Mouse (Mus musculus): ENCODE results near the gene Gm4131. TPM values are rescaled to one million over a fixed set of nuclear protein-coding genes. Genes with fewer than 3 reads are reported as not detected.

The Gm4131 gene
- polyA plus RNA-seq, 1 experiment = not detected

GRCm38 (mm10) chr14:62530951-62531350, 35.8 kb downstream of the Gm4131 start:
- no peak for TF ChIP-seq CTCF (IDR thresholded peaks at IDR 0.05; ENCODE audit: extremely low read depth, insufficient read depth, low read length)
- no peak for TF ChIP-seq POLR2A (IDR thresholded peaks at IDR 0.05; ENCODE audit: extremely low read depth, insufficient read depth, low read length)
- no peak overlapping the region for H3K4me3 ChIP-seq (ENCODE audit: insufficient read depth, low read length)
- no peaks in the 10 kb centered on the region for H3K4me1 ChIP-seq (ENCODE audit: control insufficient read depth, insufficient read depth, low read length)
- no peak overlapping the region for H3K27ac ChIP-seq (ENCODE audit: insufficient read depth, low read length)

GRCm38 (mm10) chr14:62512845-62513244, 53.9 kb downstream of the Gm4131 start:
- Histone ChIP-seq H3K4me3 (ENCODE audit: insufficient read depth, low read length) (no peak overlapping the region), H3K4me1 (ENCODE audit: control insufficient read depth, insufficient read depth, low read length) (no peaks in the 10 kb centered on the region), H3K27ac (ENCODE audit: insufficient read depth, low read length) (no peak overlapping the region)
- TF ChIP-seq CTCF (IDR thresholded peaks at IDR 0.05; ENCODE audit: extremely low read depth, insufficient read depth, low read length) (no peak), POLR2A (IDR thresholded peaks at IDR 0.05; ENCODE audit: extremely low read depth, insufficient read depth, low read length) (no peak)

DNA sequence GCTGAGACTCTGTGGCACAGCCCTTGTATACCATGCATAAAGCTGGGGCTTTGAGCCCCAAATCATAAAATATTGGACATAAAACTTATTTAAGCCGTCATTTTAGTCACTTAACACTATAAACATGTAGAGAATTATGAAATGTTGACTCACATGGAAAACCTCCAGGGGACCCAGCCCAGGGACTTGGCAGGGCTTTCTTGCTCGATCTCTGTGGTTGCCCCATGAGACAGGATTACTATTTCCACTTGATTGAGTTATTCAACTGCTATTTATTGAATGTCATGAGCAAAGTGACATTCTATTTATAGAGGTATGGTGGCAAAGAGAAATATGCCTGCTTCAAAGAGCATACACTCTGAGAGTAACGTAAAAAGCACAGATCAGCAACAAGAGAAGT, 57.4 kb downstream of the Gm4131 start:
- Histone ChIP-seq H3K4me1 (ENCODE audit: control insufficient read depth, insufficient read depth, low read length) (no peaks in the 10 kb centered on the region), H3K27ac (ENCODE audit: insufficient read depth, low read length) (no peak overlapping the region), H3K4me3 (ENCODE audit: insufficient read depth, low read length) (no peak overlapping the region)
- no peak for TF ChIP-seq POLR2A (IDR thresholded peaks at IDR 0.05; ENCODE audit: extremely low read depth, insufficient read depth, low read length)
- TF ChIP-seq CTCF (IDR thresholded peaks at IDR 0.05; ENCODE audit: extremely low read depth, insufficient read depth, low read length) = no peak

DNA sequence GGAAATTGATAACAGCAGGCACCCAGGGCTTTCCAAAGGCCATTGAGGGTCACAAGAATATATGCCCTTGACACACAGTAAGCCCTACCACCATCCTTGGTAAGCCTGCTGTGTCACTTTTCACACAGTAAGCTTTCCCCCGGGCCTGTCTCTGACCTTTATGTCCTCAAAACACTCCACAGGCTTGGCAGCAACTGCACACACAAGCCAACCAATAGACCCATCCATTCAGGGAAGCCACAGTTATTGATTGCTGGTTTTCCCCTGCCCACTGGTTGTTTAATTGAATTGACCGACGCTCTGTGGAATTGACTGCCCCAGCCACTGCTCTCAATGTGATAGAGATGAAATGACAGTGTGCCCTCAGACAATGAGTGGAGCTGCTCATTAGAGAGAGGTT, 60.5 kb downstream of the Gm4131 start:
- TF ChIP-seq CTCF (IDR thresholded peaks at IDR 0.05; ENCODE audit: extremely low read depth, insufficient read depth, low read length) = no peak
- TF ChIP-seq POLR2A (IDR thresholded peaks at IDR 0.05; ENCODE audit: extremely low read depth, insufficient read depth, low read length) = no peak
- no peak overlapping the region for H3K4me3 ChIP-seq (ENCODE audit: insufficient read depth, low read length)
- H3K27ac ChIP-seq (ENCODE audit: insufficient read depth, low read length) = no peak overlapping the region
- H3K4me1 ChIP-seq (ENCODE audit: control insufficient read depth, insufficient read depth, low read length) = no peaks in the 10 kb centered on the region

DNA sequence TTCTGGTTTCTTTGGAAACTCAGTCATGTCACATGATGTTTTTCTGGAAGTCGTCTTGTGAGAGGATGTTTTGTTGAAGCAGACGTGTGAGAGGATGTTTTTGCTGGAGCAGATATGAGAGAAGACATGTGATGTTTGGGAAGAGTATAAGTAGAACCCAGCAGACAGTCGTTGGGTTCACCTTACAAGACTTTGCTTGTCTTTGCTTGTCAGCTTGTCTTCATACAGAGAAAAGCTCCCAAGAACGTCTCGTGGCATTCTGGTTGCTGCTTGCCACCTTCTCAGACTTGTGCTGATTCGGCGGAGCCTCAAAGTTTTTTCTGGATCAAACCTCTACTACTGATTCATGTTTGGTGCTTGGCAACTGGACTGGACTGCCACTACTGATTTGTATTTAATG, 69.3 kb downstream of the Gm4131 start:
- no peak for TF ChIP-seq CTCF (IDR thresholded peaks at IDR 0.05; ENCODE audit: extremely low read depth, insufficient read depth, low read length)
- no peak for TF ChIP-seq POLR2A (IDR thresholded peaks at IDR 0.05; ENCODE audit: extremely low read depth, insufficient read depth, low read length)
- peaks cover 1% of the 10 kb centered on the region; the same call in 1 of the 2 replicates for H3K4me1 ChIP-seq (ENCODE audit: control insufficient read depth, insufficient read depth, low read length)
- no peak overlapping the region for H3K27ac ChIP-seq (ENCODE audit: insufficient read depth, low read length)
- no peak overlapping the region for H3K4me3 ChIP-seq (ENCODE audit: insufficient read depth, low read length)

DNA sequence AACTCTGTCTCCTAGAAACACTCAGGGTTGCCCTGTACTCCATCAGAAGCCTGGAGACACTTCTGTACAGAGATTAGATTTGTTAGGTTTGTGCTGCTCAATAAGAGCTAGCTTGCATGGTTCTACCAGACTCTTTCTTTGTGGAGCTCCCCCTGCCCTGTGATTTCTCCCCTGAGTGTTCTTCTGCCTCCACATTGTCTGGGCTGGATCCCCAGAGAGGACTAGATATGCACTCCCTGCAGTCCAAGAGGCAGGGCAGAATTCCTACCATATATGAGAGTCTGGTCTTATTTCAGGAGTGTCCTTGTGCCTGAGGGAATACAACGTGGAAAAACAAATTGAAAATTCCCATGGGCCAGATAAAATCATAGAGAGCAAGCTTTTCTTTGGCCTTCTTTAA, 70.2 kb downstream of the Gm4131 start:
- Histone ChIP-seq H3K4me3 (ENCODE audit: insufficient read depth, low read length) (no peak overlapping the region), H3K27ac (ENCODE audit: insufficient read depth, low read length) (no peak overlapping the region), H3K4me1 (ENCODE audit: control insufficient read depth, insufficient read depth, low read length) (peaks cover 1% of the 10 kb centered on the region; the same call in 1 of the 2 replicates)
- TF ChIP-seq CTCF (IDR thresholded peaks at IDR 0.05; ENCODE audit: extremely low read depth, insufficient read depth, low read length) (no peak), POLR2A (IDR thresholded peaks at IDR 0.05; ENCODE audit: extremely low read depth, insufficient read depth, low read length) (no peak)

DNA sequence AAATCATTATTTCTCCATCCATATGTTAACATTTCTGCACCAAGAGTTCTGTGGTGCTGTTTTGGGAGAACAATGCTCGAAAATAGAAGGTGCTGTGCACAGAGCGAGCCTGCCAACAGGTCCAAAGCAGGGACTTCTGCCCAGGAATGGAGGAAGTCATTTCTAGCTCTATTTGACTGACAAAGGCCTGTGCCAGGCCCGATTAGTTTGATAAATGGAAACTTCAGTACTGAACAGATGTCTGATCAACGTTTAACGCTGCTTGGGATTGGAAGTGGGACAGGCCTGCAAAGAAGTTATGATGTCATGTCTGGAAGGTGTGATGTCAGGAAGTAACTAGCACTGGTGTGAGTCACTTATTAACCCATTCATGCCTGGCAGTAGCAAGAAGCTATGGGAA, 73.3 kb downstream of the Gm4131 start:
- Histone ChIP-seq H3K4me1 (ENCODE audit: control insufficient read depth, insufficient read depth, low read length) (peaks cover 1% of the 10 kb centered on the region; the same call in 1 of the 2 replicates), H3K4me3 (ENCODE audit: insufficient read depth, low read length) (no peak overlapping the region), H3K27ac (ENCODE audit: insufficient read depth, low read length) (no peak overlapping the region)
- TF ChIP-seq CTCF (IDR thresholded peaks at IDR 0.05; ENCODE audit: extremely low read depth, insufficient read depth, low read length) = no peak
- TF ChIP-seq POLR2A (IDR thresholded peaks at IDR 0.05; ENCODE audit: extremely low read depth, insufficient read depth, low read length) = no peak

- TF ChIP-seq POLR2A (IDR thresholded peaks at IDR 0.05; ENCODE audit: extremely low read depth, insufficient read depth, low read length) (no peak), CTCF (IDR thresholded peaks at IDR 0.05; ENCODE audit: extremely low read depth, insufficient read depth, low read length) (peak; percentile 99)
These were observed 74.4 kb downstream of the Gm4131 start for GRCm38 (mm10) chr14:62492196-62492850.

DNA sequence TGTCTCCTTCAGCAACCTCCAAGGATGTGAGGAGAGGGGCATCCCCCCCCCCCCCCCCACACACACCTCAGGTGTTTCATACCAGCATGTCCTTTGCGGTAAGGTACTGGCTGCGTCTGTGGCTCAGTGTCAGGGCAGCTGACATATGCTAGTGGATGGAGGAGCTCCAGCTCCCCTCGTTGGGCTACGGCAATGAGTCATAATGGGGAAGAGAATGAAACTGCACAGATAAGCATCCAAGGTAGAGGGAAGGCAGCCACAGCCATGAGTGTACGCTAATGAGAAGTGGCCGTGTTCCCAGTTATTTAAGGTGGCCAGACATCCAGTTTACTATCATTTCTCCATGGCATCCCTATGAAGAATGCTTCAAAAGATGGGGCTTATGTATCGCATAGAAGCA, 78.5 kb downstream of the Gm4131 start:
- TF ChIP-seq POLR2A (IDR thresholded peaks at IDR 0.05; ENCODE audit: extremely low read depth, insufficient read depth, low read length) = no peak
- TF ChIP-seq CTCF (IDR thresholded peaks at IDR 0.05; ENCODE audit: extremely low read depth, insufficient read depth, low read length) = no peak
- Histone ChIP-seq H3K27ac (ENCODE audit: insufficient read depth, low read length) (no peak overlapping the region), H3K4me1 (ENCODE audit: control insufficient read depth, insufficient read depth, low read length) (peaks cover 1% of the 10 kb centered on the region; the same call in 1 of the 2 replicates), H3K4me3 (ENCODE audit: insufficient read depth, low read length) (no peak overlapping the region)

More at GRCm38 (mm10) chr14:62492196-62492850, 74.4 kb downstream of the Gm4131 start:
- Histone ChIP-seq H3K4me3 (ENCODE audit: insufficient read depth, low read length) (no peak overlapping the region), H3K4me1 (ENCODE audit: control insufficient read depth, insufficient read depth, low read length) (peaks cover 1% of the 10 kb centered on the region; the same call in 1 of the 2 replicates), H3K27ac (ENCODE audit: insufficient read depth, low read length) (no peak overlapping the region)

- TF ChIP-seq CTCF (IDR thresholded peaks at IDR 0.05; ENCODE audit: extremely low read depth, insufficient read depth, low read length) = no peak
- TF ChIP-seq POLR2A (IDR thresholded peaks at IDR 0.05; ENCODE audit: extremely low read depth, insufficient read depth, low read length) = no peak
- Histone ChIP-seq H3K27ac (ENCODE audit: insufficient read depth, low read length) (no peak overlapping the region), H3K4me1 (ENCODE audit: control insufficient read depth, insufficient read depth, low read length) (no peaks in the 10 kb centered on the region), H3K4me3 (ENCODE audit: insufficient read depth, low read length) (no peak overlapping the region)
These were observed 85.3 kb downstream of the Gm4131 start for GRCm38 (mm10) chr14:62481381-62481780.
